Mouse (Mus musculus): Measurements from ENCODE around the gene Ap2a2. TPM values are rescaled to one million over a fixed set of nuclear protein-coding genes. Genes with fewer than 3 reads are reported as not detected.

Ap2a2 gene
- total and polyA plus RNA-seq, 3 experiments: 34.7 to 67.9 (median 59.5) TPM

DNA sequence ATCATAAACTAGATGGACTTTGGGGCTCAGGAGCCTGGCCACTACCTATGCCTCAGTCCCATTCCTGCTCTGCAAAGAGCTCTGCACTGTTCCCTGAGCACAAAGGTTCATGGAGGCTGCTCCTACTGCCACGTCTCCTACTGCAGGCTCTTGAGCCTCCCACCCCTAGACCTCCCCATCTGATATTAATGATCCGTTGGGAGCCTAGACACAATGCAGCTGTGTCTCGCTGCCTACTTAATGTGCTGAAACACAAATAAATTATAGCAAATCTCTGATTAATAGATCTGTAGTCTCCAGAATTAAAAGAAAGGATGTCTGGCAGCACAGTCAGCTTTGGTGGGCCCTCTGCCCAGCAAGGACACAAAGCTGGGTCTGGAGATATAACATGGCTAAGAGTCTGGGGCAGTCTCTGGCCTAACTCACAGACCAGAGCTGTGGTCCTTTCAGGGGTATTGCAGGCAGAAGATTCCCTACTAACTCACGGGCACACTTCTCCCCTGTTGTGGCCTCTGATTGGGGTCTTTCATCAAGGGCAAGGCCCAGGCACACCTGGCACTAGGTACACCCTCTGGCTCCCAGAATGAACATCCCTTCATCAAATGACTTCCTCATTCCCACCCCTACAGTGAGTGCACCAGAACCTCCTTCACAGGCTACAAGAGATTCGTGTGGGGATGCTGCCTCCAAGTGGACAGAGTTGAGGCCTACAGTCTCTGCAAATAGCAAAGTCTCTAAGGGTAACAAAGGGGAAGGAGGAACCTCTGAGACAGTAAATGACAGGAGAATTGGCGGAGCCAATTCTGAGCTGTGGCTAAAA, 37.0 kb upstream of the Ap2a2 start (continued):
- TF ChIP-seq EP300 (IDR thresholded peaks at IDR 0.05; ENCODE audit: low read depth in 1 of 2, low read length in 2 of 2) (no peak), SIN3A (IDR thresholded peaks at IDR 0.05; ENCODE audit: low read length) (peak; percentile 60; the same call in 1 of the 2 replicates), JUND (IDR thresholded peaks at IDR 0.05; ENCODE audit: low read depth, low read length) (no peak), CHD2 (IDR thresholded peaks at IDR 0.05; ENCODE audit: low read length) (no peak), ZNF384 (IDR thresholded peaks at IDR 0.05; ENCODE audit: low read depth, low read length) (no peak), TBP (IDR thresholded peaks at IDR 0.05; ENCODE audit: low read depth, low read length) (0 out of 2 replicates have a peak, but pooled peaks have one; percentile 34), CTCF (IDR thresholded peaks at IDR 0.05 in 2 of 3, conservative IDR thresholded peaks at IDR 0.05 in 1 of 3; ENCODE audit: control insufficient read depth in 1 of 3, insufficient read depth in 1 of 3, low read depth in 2 of 3, low read length in 3 of 3, poor library complexity in 1 of 3, severe bottlenecking in 1 of 3) (peak; percentile 81 to 99 (median 86)), POLR2AphosphoS2 (IDR thresholded peaks at IDR 0.05; ENCODE audit: low read length) (no peak), ZC3H11A (IDR thresholded peaks at IDR 0.05; ENCODE audit: low read depth, low read length) (peak; percentile 74), ZMIZ1 (IDR thresholded peaks at IDR 0.05; ENCODE audit: low read depth, low read length) (no peak), GATA1 (IDR thresholded peaks at IDR 0.05; ENCODE audit: low read depth, low read length) (no peak), TCF12 (IDR thresholded peaks at IDR 0.05; ENCODE audit: low read depth, low read length) (no peak), UBTF (IDR thresholded peaks at IDR 0.05; ENCODE audit: borderline replicate concordance, insufficient read depth, low read depth, low read length) (no peak), SMC3 (IDR thresholded peaks at IDR 0.05; ENCODE audit: low read depth, low read length) (peak; percentile 85), MYC (IDR thresholded peaks at IDR 0.05; ENCODE audit: low read depth, low read length) (no peak), ELF1 (IDR thresholded peaks at IDR 0.05; ENCODE audit: low read depth, low read length) (peak; percentile 60), HCFC1 (IDR thresholded peaks at IDR 0.05; ENCODE audit: low read depth, low read length) (no peak), E2F4 (IDR thresholded peaks at IDR 0.05; ENCODE audit: borderline replicate concordance, low read depth, low read length) (no peak), CHD1 (IDR thresholded peaks at IDR 0.05; ENCODE audit: low read depth, low read length) (no peak), ZKSCAN1 (IDR thresholded peaks at IDR 0.05; ENCODE audit: low read depth, low read length) (no peak), MAZ (IDR thresholded peaks at IDR 0.05; ENCODE audit: low read depth, low read length) (0 out of 2 replicates have a peak, but pooled peaks have one; percentile 21), MAX (IDR thresholded peaks at IDR 0.05; ENCODE audit: low read length) (no peak), RCOR1 (IDR thresholded peaks at IDR 0.05; ENCODE audit: low read depth, low read length) (no peak)

- no peak overlapping the region for H3K9ac ChIP-seq (ENCODE audit: control insufficient read depth, low read depth, low read length, poor library complexity, severe bottlenecking)
- no peaks in the 10 kb centered on the region for H3K79me2 ChIP-seq (ENCODE audit: control insufficient read depth, insufficient read depth, low read length, poor library complexity)
- no peaks in the 10 kb centered on the region for H3K9me3 ChIP-seq (replicated peaks; ENCODE audit: insufficient read depth, low read length)
- no peak for DNase-seq (ENCODE audit: low read depth, low spot score)
- TF ChIP-seq ZNF384 (IDR thresholded peaks at IDR 0.05; ENCODE audit: low read depth, low read length) (no peak), POLR2AphosphoS2 (IDR thresholded peaks at IDR 0.05; ENCODE audit: low read length) (no peak), GABPA (IDR thresholded peaks at IDR 0.05; ENCODE audit: low read depth, low read length) (no peak), JUND (IDR thresholded peaks at IDR 0.05; ENCODE audit: low read depth, low read length) (no peak), MEF2A (IDR thresholded peaks at IDR 0.05; ENCODE audit: extremely low read depth, insufficient replicate concordance, low read depth, low read length, poor library complexity, severe bottlenecking) (no peak), MAFK (IDR thresholded peaks at IDR 0.05; ENCODE audit: borderline replicate concordance, low read depth, low read length) (no peak), ETS1 (IDR thresholded peaks at IDR 0.05; ENCODE audit: low read depth, low read length) (no peak), POLR2A (IDR thresholded peaks at IDR 0.05; ENCODE audit: control insufficient read depth in 1 of 2, insufficient read depth in 1 of 2, low read depth in 1 of 2, low read length in 2 of 2, poor library complexity in 1 of 2) (no peak), SMC3 (IDR thresholded peaks at IDR 0.05; ENCODE audit: low read depth, low read length) (no peak), BHLHE40 (IDR thresholded peaks at IDR 0.05; ENCODE audit: borderline replicate concordance, low read depth, low read length) (no peak)
- H3K4me3 ChIP-seq (ENCODE audit: control insufficient read depth in 1 of 2, insufficient read depth in 1 of 2, low read depth in 2 of 2, low read length in 2 of 2): no peak overlapping the region
- H3K27ac ChIP-seq (ENCODE audit: control insufficient read depth, low read depth, low read length): no peak overlapping the region
- H3K4me1 ChIP-seq (ENCODE audit: control insufficient read depth in 1 of 2, insufficient read depth in 2 of 2, low read length in 2 of 2): no peaks in the 10 kb centered on the region
- H3K27me3 ChIP-seq (ENCODE audit: control insufficient read depth in 1 of 2, insufficient read depth in 2 of 2, low read length in 2 of 2): no peaks in the 10 kb centered on the region
- H3K36me3 ChIP-seq (ENCODE audit: control insufficient read depth in 1 of 2, insufficient read depth in 2 of 2, low read length in 2 of 2): peaks cover 0 to 3% of the 10 kb centered on the region in 2 experiments; a peak in 2 of 4 replicates
Measured at GRCm38 (mm10) chr7:141525580-141525925, 36.4 kb upstream of the Ap2a2 start.
